Mouse (Mus musculus) cerebellum, adult 2 months (tissue): ENCODE data around the gene Map6.

Experiments used
- CTCF ChIP-seq: fragments of 200-500 bp; IDR thresholded peaks from 2 replicates; pipeline ENCODE4 v1.5.1; 2011; ENCODE audit warnings: low read depth, mild to moderate bottlenecking, control low read depth, low read length, moderate library complexity, borderline replicate concordance; ENCODE audit not compliant: insufficient read depth
- POLR2A ChIP-seq: fragments of 200-500 bp; IDR thresholded peaks from 2 replicates; pipeline ENCODE4 v1.6.1; 2011; ENCODE audit warnings: low read length, control low read depth, borderline replicate concordance; ENCODE audit not compliant: insufficient read depth

- no peak for TF ChIP-seq POLR2A
- no peak for TF ChIP-seq CTCF
Measured at GRCm38 (mm10) chr7:99248906-99249581, 18.2 kb upstream of the Map6 start.
